Comparison of ENCODE assay signal across 20 mouse cellular contexts in the genomic region with DNA sequence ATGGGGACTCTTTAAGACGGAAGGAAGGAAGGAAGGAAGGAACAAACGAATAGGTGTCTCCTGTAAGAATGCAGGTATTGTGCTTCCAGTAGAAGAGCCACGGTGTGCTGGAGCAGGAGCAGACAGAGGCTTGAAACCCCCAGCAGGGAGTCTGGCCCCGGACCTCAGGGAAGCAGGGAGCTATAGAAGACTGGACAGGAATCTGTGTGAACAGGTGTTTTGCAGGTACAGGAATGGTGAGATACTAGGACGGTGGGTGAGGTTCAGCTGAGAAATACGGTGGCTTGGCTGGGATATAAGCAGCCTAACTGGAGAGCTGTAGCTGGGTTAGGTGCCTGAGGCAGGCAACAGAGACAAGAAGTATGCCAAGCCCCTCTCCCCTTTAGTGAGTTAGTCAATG. TPM values are rescaled to one million over a fixed set of nuclear protein-coding genes. Genes with fewer than 3 reads are reported as not detected.
"Had no signal": no experiment of that assay in that cellular context is flagged by ENCODE, and none has a peak within 500 bp of the region (broad histone marks: within the 10 kb centered on the region; RNA-seq: fewer than 3 reads in every experiment).

No protein-coding gene starts in this region.

- DNase-seq: retina, postnatal 1 day; right cerebral cortex, adult 18-20 months; right cerebral cortex, postnatal 14 days; right cerebral cortex, postnatal 25 days; right cerebral cortex, postnatal 4 days; spleen, adult 18-20 months; thymus, adult 18-20 months; thymus, adult 2 months; thymus, postnatal 14 days; thymus, postnatal 25 days; thymus, postnatal 36 days; thymus, postnatal 4 days had no signal

- H3K9me3 ChIP-seq: neural tube, embryonic 13.5 days; neural tube, embryonic 15.5 days; stomach, embryonic 15.5 days had no signal

- H3K4me2 ChIP-seq: neural tube, embryonic 13.5 days; neural tube, embryonic 15.5 days; stomach, embryonic 15.5 days had no signal

- H3K27ac ChIP-seq: neural tube, embryonic 13.5 days; neural tube, embryonic 15.5 days; stomach, embryonic 15.5 days; stomach, postnatal 0 days had no signal

- H3K4me3 ChIP-seq: neural tube, embryonic 13.5 days; neural tube, embryonic 15.5 days; stomach, embryonic 15.5 days had no signal

- H3K27me3 ChIP-seq: neural tube, embryonic 15.5 days; stomach, embryonic 15.5 days had no signal

- H3K9ac ChIP-seq: neural tube, embryonic 13.5 days; neural tube, embryonic 15.5 days; stomach, embryonic 15.5 days had no signal

- H3K4me1 ChIP-seq: neural tube, embryonic 13.5 days; neural tube, embryonic 15.5 days; stomach, embryonic 15.5 days had no signal

- H3K36me3 ChIP-seq: neural tube, embryonic 13.5 days; neural tube, embryonic 15.5 days; stomach, embryonic 15.5 days had no signal

RNA-seq across cellular contexts. Expression of a gene that starts 52.0 kb away (rescaled TPM):
- total RNA-seq: neutrophil, adult 5-6 weeks had no signal
- polyA plus RNA-seq: neural tube, embryonic 13.5 days; neural tube, embryonic 14.5 days; neural tube, embryonic 15.5 days; stomach, embryonic 14.5 days; thymus, postnatal 0 days had no signal
